Mouse (Mus musculus) limb, embryonic 14.5 days (tissue): ENCODE measurements around the gene Aicda. TPM values are rescaled to one million over a fixed set of nuclear protein-coding genes. Genes with fewer than 3 reads are reported as not detected.

Source experiments
- ATAC-seq: fragments of 200-750 bp; cut with Nextera tagmentation; 2 replicates; pipeline ENCODE4 v1.8.0; 2017; ENCODE audit warnings: low read depth, moderate number of reproducible peaks, moderate TSS enrichment; ENCODE audit not compliant: low FRiP score
- DNase-seq: peaks from one replicate; pipeline ENCODE4 v3.0.0-alpha.2; 2015; ENCODE audit warnings: low spot score
- H3K27ac ChIP-seq: fragments of 300-500 bp; sonication (generic); replicated peaks from 2 replicates; pipeline ENCODE4 v1.5.1; 2014; ENCODE audit warnings: low read depth, mild to moderate bottlenecking, low read length, moderate library complexity, mixed read lengths
- H3K27me3 ChIP-seq: fragments of 300-500 bp; sonication (generic); 2 replicates; pipeline ENCODE4 v1.6.1; 2014; ENCODE audit warnings: low read length, mixed read lengths; ENCODE audit not compliant: control insufficient read depth, insufficient read depth
- H3K36me3 ChIP-seq: fragments of 300-500 bp; sonication (generic); 2 replicates; pipeline ENCODE4 v1.6.1; 2014; ENCODE audit warnings: mild to moderate bottlenecking, low read length, moderate library complexity, mixed read lengths; ENCODE audit not compliant: control insufficient read depth, insufficient read depth
- H3K4me1 ChIP-seq: fragments of 300-500 bp; sonication (generic); 2 replicates; pipeline ENCODE4 v1.6.1; 2014; ENCODE audit warnings: antibody characterized with exemption, low read length, mixed read lengths; ENCODE audit not compliant: control insufficient read depth, insufficient read depth
- H3K4me2 ChIP-seq: fragments of 300-500 bp; sonication (generic); replicated peaks from 2 replicates; pipeline ENCODE4 v1.6.1; 2014; ENCODE audit warnings: low read depth, mild to moderate bottlenecking, low read length, moderate library complexity; ENCODE audit not compliant: severe bottlenecking
- H3K4me3 ChIP-seq: fragments of 300-500 bp; sonication (generic); replicated peaks from 2 replicates; pipeline ENCODE4 v1.5.1; 2014; ENCODE audit warnings: low read length
- H3K9ac ChIP-seq: fragments of 300-500 bp; sonication (generic); 2 replicates; pipeline ENCODE4 v1.6.1; 2014; ENCODE audit warnings: mild to moderate bottlenecking, low read depth, low read length, moderate library complexity; ENCODE audit not compliant: severe bottlenecking
- H3K9me3 ChIP-seq: fragments of 300-500 bp; sonication (generic); 2 replicates; pipeline ENCODE4 v1.6.1; 2016; ENCODE audit warnings: low read length; ENCODE audit not compliant: control insufficient read depth
- POLR2A ChIP-seq: fragments of 200-500 bp; IDR thresholded peaks from 2 replicates; pipeline ENCODE4 v1.8.0; 2012; ENCODE audit warnings: inconsistent platforms, mild to moderate bottlenecking, moderate library complexity, borderline replicate concordance; ENCODE audit not compliant: insufficient read depth, insufficient read length; ENCODE audit errors: extremely low read depth
- WGBS: fragments of 180-500 bp; shearing (Covaris S2); extraction: QIAGEN DNeasy Blood & Tissue Kit; methylation state at CpG from one replicate; pipeline ENCODE4 v1.1.7; 2014; 5-methylcytosine and 5-hydroxymethylcytosine counted together
- polyA plus RNA-seq, 2 experiments: library from polyadenylated mRNA; depleted of rRNA in 1 of 2; stranded (reverse) in 1 of 2; unstranded in 1 of 2; fragments of >200 nt; fragmentation: Nextera tagmentation in 1 of 2; extraction: Ambion mirVana in 1 of 2; gene quantifications; 2 replicates each; pipeline versions ENCODE4 v1.2.1 to v1.2.3; 2012 to 2014

Gene Aicda
- polyA plus RNA-seq, 2 experiments, result 0.19 to 0.23 TPM

DNA sequence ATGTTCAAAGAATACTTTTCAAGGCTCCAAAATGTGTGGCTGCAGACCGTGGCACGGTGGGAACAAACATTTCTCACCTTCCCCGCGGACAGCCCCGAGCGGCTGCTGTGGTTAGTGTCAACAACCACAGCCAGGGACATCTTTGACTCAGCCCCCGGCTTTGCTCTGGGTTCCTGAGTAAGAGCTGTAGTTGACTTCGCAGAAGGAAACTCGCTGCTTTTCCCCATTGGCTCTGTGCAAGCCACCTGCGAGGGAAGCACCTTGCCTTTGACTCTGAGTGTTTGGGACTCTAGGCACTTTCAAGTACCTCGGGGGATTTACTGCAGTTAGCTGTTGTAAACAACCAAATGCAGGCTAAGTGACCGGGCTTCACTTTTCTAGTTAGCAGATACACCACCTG is 26.0 kb upstream of the Aicda start:
- Histone ChIP-seq H3K4me1 (no peaks in the 10 kb centered on the region; the same call in 1 of the 2 replicates), H3K9ac (no peak overlapping the region), H3K27ac (no peak overlapping the region), H3K9me3 (no peaks in the 10 kb centered on the region), H3K4me2 (no peak overlapping the region), H3K4me3 (no peak overlapping the region), H3K27me3 (no peaks in the 10 kb centered on the region), H3K36me3 (no peaks in the 10 kb centered on the region)
- DNase-seq (no peak), ATAC-seq (no peak)
- TF ChIP-seq POLR2A, result no peak
- WGBS, result 28% methylated on average over 12 of the region's 12 CpGs

- Histone ChIP-seq H3K4me1 (peaks cover 1% of the 10 kb centered on the region; the same call in 1 of the 2 replicates), H3K36me3 (no peaks in the 10 kb centered on the region), H3K27me3 (no peaks in the 10 kb centered on the region), H3K4me3 (no peak overlapping the region), H3K27ac (no peak overlapping the region), H3K9me3 (no peaks in the 10 kb centered on the region), H3K9ac (no peak overlapping the region), H3K4me2 (no peak overlapping the region)
- WGBS, result 83% methylated on average over 11 of the region's 11 CpGs
- ATAC-seq (no peak), DNase-seq (no peak)
- no peak for TF ChIP-seq POLR2A
Observed at GRCm38 (mm10) chr6:122528136-122528535, 25.5 kb upstream of the Aicda start.

- Histone ChIP-seq H3K27ac (no peak overlapping the region), H3K36me3 (no peaks in the 10 kb centered on the region)
Observed at GRCm38 (mm10) chr6:122531466-122532174, 22.0 kb upstream of the Aicda start.

DNA sequence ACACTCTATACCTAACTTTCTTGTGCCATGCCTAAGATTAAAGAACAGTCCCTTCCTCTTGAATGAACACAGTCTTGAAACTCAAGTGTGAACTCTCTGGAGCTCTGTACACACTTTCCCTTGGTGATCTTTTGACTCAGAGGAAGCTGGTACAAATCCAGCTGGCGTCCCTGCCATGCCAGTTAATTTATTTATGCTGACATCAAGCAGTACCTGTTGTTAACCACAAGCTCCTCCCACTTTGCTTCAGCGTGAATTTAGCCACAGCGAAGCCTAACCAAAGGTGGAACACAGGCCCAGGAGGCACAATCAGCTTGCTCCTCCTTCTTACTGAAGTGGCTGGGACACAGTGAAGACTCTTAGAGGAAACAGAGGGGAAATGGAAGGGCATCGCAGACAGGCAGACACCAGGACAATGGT is 20.7 kb upstream of the Aicda start:
- no peaks in the 10 kb centered on the region for H3K36me3 ChIP-seq
- H3K4me2 ChIP-seq, result peak overlapping the region; percentile 24; the same call in 1 of the 2 replicates
- no peak for TF ChIP-seq POLR2A
- H3K9ac ChIP-seq, result no peak overlapping the region
- ATAC-seq, result no peak
- WGBS, result 14% methylated on average over 4 of the region's 4 CpGs
- H3K27me3 ChIP-seq, result no peaks in the 10 kb centered on the region
- no peak overlapping the region for H3K27ac ChIP-seq
- no peak overlapping the region for H3K4me3 ChIP-seq
- DNase-seq, result peak; percentile 27
- no peaks in the 10 kb centered on the region for H3K9me3 ChIP-seq
- peaks cover 5% of the 10 kb centered on the region; the same call in 1 of the 2 replicates for H3K4me1 ChIP-seq

More at GRCm38 (mm10) chr6:122531466-122532174, 22.0 kb upstream of the Aicda start:
- no peak overlapping the region for H3K9ac ChIP-seq
- WGBS, result 59% methylated on average over 8 of the region's 8 CpGs
- H3K9me3 ChIP-seq, result no peaks in the 10 kb centered on the region
- H3K4me3 ChIP-seq, result no peak overlapping the region
- no peak for ATAC-seq
- no peak overlapping the region for H3K4me2 ChIP-seq
- TF ChIP-seq POLR2A, result no peak
- no peak for DNase-seq
- peaks cover 5% of the 10 kb centered on the region; the same call in 1 of the 2 replicates for H3K4me1 ChIP-seq
- no peaks in the 10 kb centered on the region for H3K27me3 ChIP-seq

GRCm38 (mm10) chr6:122534032-122534431 is 19.6 kb upstream of the Aicda start:
- 53% methylated on average over 3 of the region's 3 CpGs for WGBS
- ATAC-seq, result no peak
- Histone ChIP-seq H3K36me3 (no peaks in the 10 kb centered on the region), H3K4me2 (no peak overlapping the region), H3K27ac (no peak overlapping the region), H3K9me3 (no peaks in the 10 kb centered on the region), H3K9ac (no peak overlapping the region), H3K4me1 (peaks cover 5% of the 10 kb centered on the region; the same call in 1 of the 2 replicates), H3K4me3 (no peak overlapping the region), H3K27me3 (no peaks in the 10 kb centered on the region)
- DNase-seq, result no peak
- no peak for TF ChIP-seq POLR2A
